Mouse (Mus musculus) hindbrain, embryonic 11.5 days (tissue): ENCODE data around the gene Fig4. TPM values are rescaled to one million over a fixed set of nuclear protein-coding genes. Genes with fewer than 3 reads are reported as not detected.

Experiments used
- ATAC-seq: fragments of 200-750 bp; cut with Nextera tagmentation; 2 replicates; pipeline ENCODE4 v1.8.0; 2017; ENCODE audit warnings: mild to moderate bottlenecking, moderate TSS enrichment, moderate library complexity; ENCODE audit not compliant: low FRiP score
- DNase-seq: peaks from one replicate; pipeline ENCODE4 v3.0.0-alpha.2; 2015; ENCODE audit warnings: low spot score
- H3K27ac ChIP-seq: fragments of 300-500 bp; sonication (generic); 2 replicates; pipeline ENCODE4 v1.5.1; 2014; ENCODE audit warnings: mild to moderate bottlenecking, low read depth, low read length
- H3K27me3 ChIP-seq: fragments of 300-500 bp; sonication (generic); 2 replicates; pipeline ENCODE4 v1.6.1; 2014; ENCODE audit warnings: mild to moderate bottlenecking, low read length, moderate library complexity, mixed read lengths; ENCODE audit not compliant: control insufficient read depth, insufficient read depth
- H3K36me3 ChIP-seq: fragments of 300-500 bp; sonication (generic); 2 replicates; pipeline ENCODE4 v1.6.1; 2014; ENCODE audit warnings: mild to moderate bottlenecking, low read length, moderate library complexity, mixed read lengths; ENCODE audit not compliant: control insufficient read depth, insufficient read depth
- H3K4me1 ChIP-seq: fragments of 300-500 bp; sonication (generic); replicated peaks from 2 replicates; pipeline ENCODE4 v1.6.1; 2014; ENCODE audit warnings: low read length, mixed read lengths; ENCODE audit not compliant: control insufficient read depth, insufficient read depth
- H3K4me2 ChIP-seq: fragments of 300-500 bp; sonication (generic); replicated peaks from 2 replicates; pipeline ENCODE4 v1.6.1; 2014; ENCODE audit warnings: mild to moderate bottlenecking, low read depth, low read length
- H3K4me3 ChIP-seq: fragments of 300-500 bp; sonication (generic); 2 replicates; pipeline ENCODE4 v1.5.1; 2014; ENCODE audit warnings: low read depth, low read length
- H3K9ac ChIP-seq: fragments of 300-500 bp; sonication (generic); 2 replicates; pipeline ENCODE4 v1.6.1; 2014; ENCODE audit warnings: low read depth, low read length
- H3K9me3 ChIP-seq: fragments of 300-500 bp; sonication (generic); 2 replicates; pipeline ENCODE4 v1.6.1; 2016; ENCODE audit warnings: low read length; ENCODE audit not compliant: control insufficient read depth
- WGBS: fragments of 180-500 bp; shearing (Covaris S2); extraction: QIAGEN DNeasy Blood & Tissue Kit; methylation state at CpG from one replicate; pipeline ENCODE4 v1.1.7; 2014; 5-methylcytosine and 5-hydroxymethylcytosine counted together
- polyA plus RNA-seq: library from polyadenylated mRNA; unstranded; fragments of >200 nt; fragmentation: Nextera tagmentation; extraction: Ambion mirVana; gene quantifications from 2 replicates; pipeline ENCODE4 v1.2.1, GENCODE M21; 2014

Fig4 gene
- polyA plus RNA-seq, 1 experiment from 2014 or later = 23.3 TPM

- no peaks in the 10 kb centered on the region for H3K36me3 ChIP-seq
- no peak overlapping the region for H3K4me2 ChIP-seq
- H3K9me3 ChIP-seq = no peaks in the 10 kb centered on the region
- H3K27me3 ChIP-seq = no peaks in the 10 kb centered on the region
- no peak overlapping the region for H3K4me3 ChIP-seq
- H3K27ac ChIP-seq = no peak overlapping the region
- H3K4me1 ChIP-seq = no peaks in the 10 kb centered on the region
- WGBS = 40% methylated on average over 7 of the region's 7 CpGs
- ATAC-seq (peak; percentile 87), DNase-seq (peak; percentile 55)
- H3K9ac ChIP-seq = no peak overlapping the region
Measured at GRCm38 (mm10) chr10:41295145-41295544, 7.9 kb downstream of the Fig4 start.

- H3K9ac ChIP-seq = no peak overlapping the region
- DNase-seq (peak; percentile 9), ATAC-seq (peak; percentile 78)
- no peaks in the 10 kb centered on the region for H3K36me3 ChIP-seq
- H3K9me3 ChIP-seq = no peaks in the 10 kb centered on the region
- no peak overlapping the region for H3K4me3 ChIP-seq
- H3K27me3 ChIP-seq = no peaks in the 10 kb centered on the region
- no peak overlapping the region for H3K4me2 ChIP-seq
- 65% methylated on average over 11 of the region's 11 CpGs for WGBS
- H3K4me1 ChIP-seq = no peaks in the 10 kb centered on the region
- H3K27ac ChIP-seq = no peak overlapping the region
Measured at GRCm38 (mm10) chr10:41294734-41295133, 8.3 kb downstream of the Fig4 start.

GRCm38 (mm10) chr10:41293019-41293418, 10.0 kb downstream of the Fig4 start:
- no peak overlapping the region for H3K9ac ChIP-seq
- ATAC-seq (no peak), DNase-seq (peak; percentile 30)
- no peak overlapping the region for H3K4me3 ChIP-seq
- no peaks in the 10 kb centered on the region for H3K36me3 ChIP-seq
- 16% methylated on average over 7 of the region's 7 CpGs for whole genome bisulfite sequencing
- no peak overlapping the region for H3K27ac ChIP-seq
- no peaks in the 10 kb centered on the region for H3K9me3 ChIP-seq
- H3K27me3 ChIP-seq = no peaks in the 10 kb centered on the region
- H3K4me2 ChIP-seq = no peak overlapping the region
- H3K4me1 ChIP-seq = no peaks in the 10 kb centered on the region

DNA sequence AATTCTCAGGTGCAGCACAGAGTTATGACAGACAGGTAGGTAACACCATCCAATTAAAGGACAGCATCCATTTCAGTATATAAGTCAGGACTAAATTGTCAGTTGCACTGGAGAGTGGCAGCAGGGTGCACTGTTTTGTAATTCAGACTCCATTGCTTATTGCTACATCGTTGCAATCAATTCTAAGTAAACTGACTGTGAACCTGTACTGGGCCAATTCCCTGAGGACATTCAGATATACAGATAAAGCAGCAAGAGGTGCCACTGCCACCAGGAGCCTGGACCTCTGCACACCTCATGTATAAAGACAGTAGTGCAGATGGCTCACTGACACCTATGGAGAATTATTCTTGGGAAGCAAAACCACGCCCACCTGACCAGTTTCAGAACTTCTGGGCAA, 12.0 kb downstream of the Fig4 start:
- 90% methylated on average over 2 of the region's 2 CpGs for WGBS
- Histone ChIP-seq H3K27ac (no peak overlapping the region), H3K36me3 (no peaks in the 10 kb centered on the region), H3K9ac (no peak overlapping the region), H3K4me2 (no peak overlapping the region), H3K9me3 (no peaks in the 10 kb centered on the region), H3K4me1 (no peaks in the 10 kb centered on the region), H3K4me3 (no peak overlapping the region), H3K27me3 (no peaks in the 10 kb centered on the region)
- no peak for ATAC-seq
- no peak for DNase-seq

DNA sequence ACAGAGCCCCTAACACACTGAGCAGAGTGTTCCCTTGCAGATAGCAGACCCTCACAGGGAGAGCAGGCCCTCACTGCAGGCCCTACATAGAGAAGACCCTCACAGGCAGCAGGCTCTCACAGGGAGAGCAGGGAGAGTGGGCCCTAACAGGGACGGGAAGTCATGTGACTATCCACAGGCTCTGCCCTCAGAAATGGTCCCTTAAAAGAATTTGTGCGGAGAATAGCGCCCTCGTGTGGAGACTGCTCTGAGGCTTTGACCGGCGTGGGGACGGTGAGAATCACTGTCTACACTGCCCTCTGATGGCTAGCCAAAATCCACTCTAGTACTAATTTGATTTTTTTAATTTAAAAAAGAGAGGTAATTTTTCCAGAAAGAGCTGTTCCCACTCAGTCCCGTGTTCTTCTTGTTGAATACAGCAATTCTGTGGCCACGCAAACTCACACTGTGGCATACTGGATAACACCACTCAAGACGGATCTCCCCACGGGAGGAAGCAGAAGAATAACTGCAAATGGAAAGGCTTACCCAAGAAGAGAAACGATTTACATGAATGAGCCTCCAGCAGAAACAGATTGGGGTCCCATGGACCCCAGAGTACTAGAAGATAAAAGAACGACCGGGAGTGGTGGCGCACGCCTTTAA, 14.2 kb downstream of the Fig4 start:
- Histone ChIP-seq H3K4me3 (no peak overlapping the region), H3K27ac (no peak overlapping the region), H3K36me3 (no peaks in the 10 kb centered on the region), H3K9ac (peak overlapping the region; percentile 31), H3K4me1 (no peaks in the 10 kb centered on the region), H3K27me3 (no peaks in the 10 kb centered on the region), H3K4me2 (no peak overlapping the region), H3K9me3 (no peaks in the 10 kb centered on the region)
- WGBS = 40% methylated on average over 16 of the region's 16 CpGs
- peak; percentile 96 for DNase-seq
- peak; percentile 88 for ATAC-seq

DNA sequence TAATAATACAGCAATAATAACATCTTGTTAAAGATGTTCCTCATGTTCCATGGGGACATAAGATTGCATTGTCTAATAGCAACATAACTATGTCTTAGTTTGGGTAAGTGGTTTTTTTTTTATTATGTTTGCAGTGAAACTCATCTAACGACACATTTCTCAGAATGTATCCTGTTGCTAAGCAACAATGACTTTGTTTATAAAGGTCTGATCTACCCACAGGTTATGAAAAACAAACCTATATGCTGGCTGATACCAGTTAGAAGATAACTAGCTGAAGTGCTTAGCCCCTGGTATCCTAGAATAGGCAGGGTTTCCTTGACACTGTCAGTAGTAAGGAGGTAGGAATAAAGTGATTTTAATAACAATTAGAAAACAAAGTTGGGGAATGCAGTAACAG, 15.0 kb downstream of the Fig4 start:
- no peaks in the 10 kb centered on the region for H3K27me3 ChIP-seq
- H3K27ac ChIP-seq = no peak overlapping the region
- H3K9ac ChIP-seq = no peak overlapping the region
- DNase-seq = no peak
- H3K4me1 ChIP-seq = no peaks in the 10 kb centered on the region
- no peaks in the 10 kb centered on the region for H3K36me3 ChIP-seq
- H3K9me3 ChIP-seq = no peaks in the 10 kb centered on the region
- no peak overlapping the region for H3K4me2 ChIP-seq
- WGBS = 90% methylated on average over 1 of the region's 1 CpGs
- ATAC-seq = no peak
- no peak overlapping the region for H3K4me3 ChIP-seq

DNA sequence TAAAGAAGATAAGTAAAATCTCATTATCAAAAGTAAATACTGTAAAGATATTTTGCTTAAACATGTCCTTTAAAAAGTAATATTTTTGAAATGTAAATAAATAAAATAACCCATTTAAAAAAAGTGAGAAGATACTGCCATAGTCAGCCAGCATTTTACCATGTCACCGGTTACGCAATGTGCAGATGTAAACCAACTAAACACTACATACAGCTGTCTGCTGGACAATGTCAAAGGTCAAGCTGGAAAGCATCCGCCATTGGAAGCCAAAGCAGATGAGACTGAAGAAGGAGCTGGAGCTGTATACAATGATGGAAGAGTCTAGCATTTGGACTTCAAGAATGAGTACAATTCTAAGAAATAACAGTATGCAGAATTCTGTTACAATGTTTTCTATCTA, 15.4 kb downstream of the Fig4 start:
- no peak for DNase-seq
- Histone ChIP-seq H3K9me3 (no peaks in the 10 kb centered on the region), H3K27ac (no peak overlapping the region), H3K36me3 (no peaks in the 10 kb centered on the region), H3K27me3 (no peaks in the 10 kb centered on the region), H3K4me2 (no peak overlapping the region), H3K9ac (no peak overlapping the region), H3K4me3 (no peak overlapping the region), H3K4me1 (no peaks in the 10 kb centered on the region)
- WGBS = 85% methylated on average over 3 of the region's 3 CpGs
- ATAC-seq = no peak

GRCm38 (mm10) chr10:41282086-41282485, 21.0 kb downstream of the Fig4 start:
- 87% methylated on average over 2 of the region's 2 CpGs for WGBS
- H3K9ac ChIP-seq = no peak overlapping the region
- H3K4me1 ChIP-seq = no peaks in the 10 kb centered on the region
- H3K4me2 ChIP-seq = no peak overlapping the region
- no peak overlapping the region for H3K27ac ChIP-seq
- no peaks in the 10 kb centered on the region for H3K36me3 ChIP-seq
- no peaks in the 10 kb centered on the region for H3K27me3 ChIP-seq
- ATAC-seq = no peak
- no peak overlapping the region for H3K4me3 ChIP-seq
- H3K9me3 ChIP-seq = no peaks in the 10 kb centered on the region
- DNase-seq = no peak

- Histone ChIP-seq H3K9ac (no peak overlapping the region), H3K27ac (no peak overlapping the region), H3K4me1 (no peaks in the 10 kb centered on the region), H3K9me3 (no peaks in the 10 kb centered on the region), H3K4me2 (no peak overlapping the region), H3K27me3 (no peaks in the 10 kb centered on the region), H3K36me3 (no peaks in the 10 kb centered on the region), H3K4me3 (no peak overlapping the region)
- 88% methylated on average over 2 of the region's 2 CpGs for WGBS
- no peak for DNase-seq
- ATAC-seq = no peak
Measured at GRCm38 (mm10) chr10:41280796-41281195, 22.3 kb downstream of the Fig4 start.
